Mouse (Mus musculus): ENCODE results near the gene Spaca7. TPM values are rescaled to one million over a fixed set of nuclear protein-coding genes. Genes with fewer than 3 reads are reported as not detected.
"Not testable (repeated sequence)": the region's sequence is repeated elsewhere in the genome, so short reads cannot be mapped to it uniquely, and the experiment has no call there.

Spaca7 gene
- polyA plus RNA-seq, 1 experiment from 2014 or later, result not detected

DNA sequence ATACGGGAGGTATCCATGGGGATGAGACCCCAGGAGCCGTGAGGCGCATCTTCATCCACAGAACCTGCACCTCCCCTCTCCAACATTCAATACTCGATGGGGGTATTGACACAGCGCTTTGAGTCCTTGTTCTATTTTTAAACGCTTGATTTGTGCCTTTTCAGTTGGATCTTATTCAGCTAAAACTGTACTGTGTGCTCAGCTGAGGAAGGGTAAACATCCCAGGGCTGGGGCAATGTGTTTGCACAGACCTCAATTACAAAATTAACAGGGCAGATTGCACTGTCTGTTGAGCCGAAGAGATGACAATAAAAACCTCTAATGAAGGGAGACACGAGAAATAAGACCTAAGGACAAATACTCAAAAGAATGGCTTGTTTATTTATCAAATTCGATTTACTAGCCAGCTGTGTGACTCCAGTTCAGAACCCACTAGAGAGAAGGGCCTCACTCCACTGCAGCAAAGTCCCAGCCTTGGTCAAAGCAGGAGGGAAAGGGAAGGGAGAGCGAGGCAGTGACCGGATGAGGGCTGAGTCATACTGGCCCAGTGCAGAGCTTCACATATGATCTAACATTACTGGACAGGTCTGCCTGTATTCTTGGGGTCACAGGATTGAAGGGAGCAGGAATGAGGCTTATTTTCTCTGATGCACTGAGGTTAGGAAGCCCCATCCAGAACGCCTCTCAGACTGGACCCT lies 37.1 kb downstream of the Spaca7 start:
- H3K27ac ChIP-seq (ENCODE audit: poor library complexity, severe bottlenecking), result no peak overlapping the region
- no peaks in the 10 kb centered on the region for H3K4me1 ChIP-seq (replicated peaks)
- H3K9me3 ChIP-seq (replicated peaks), result no peaks in the 10 kb centered on the region
- ATAC-seq (ENCODE audit: insufficient number of reproducible peaks, low FRiP score), result no peak
- no peak overlapping the region for H3K9ac ChIP-seq
- H3K36me3 ChIP-seq, result peaks cover 13% of the 10 kb centered on the region
- H3K4me2 ChIP-seq, result no peak overlapping the region
- whole genome bisulfite sequencing, result 69% methylated on average over 12 of the region's 12 CpGs
- no peaks in the 10 kb centered on the region for H3K27me3 ChIP-seq (replicated peaks)
- no peak overlapping the region for H3K4me3 ChIP-seq

DNA sequence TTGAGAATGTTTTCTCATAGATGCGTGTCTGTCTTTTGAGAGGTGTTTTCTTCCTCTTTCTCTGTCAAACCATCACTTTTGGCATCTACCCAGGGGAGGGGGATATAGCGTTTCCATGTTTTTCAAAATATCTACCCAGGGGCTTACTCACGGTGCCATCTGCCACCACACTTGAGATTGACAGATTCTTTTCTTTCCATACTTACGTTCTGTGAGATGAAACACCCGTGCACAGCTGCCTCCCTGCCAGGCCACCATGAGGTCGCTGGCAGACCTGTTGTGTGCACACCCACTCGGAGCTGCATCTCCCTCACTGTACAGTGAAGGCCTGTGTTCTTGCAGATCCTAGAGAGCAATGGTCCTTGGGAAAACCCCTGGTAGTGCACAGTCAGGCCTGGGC lies 40.4 kb downstream of the Spaca7 start:
- Histone ChIP-seq H3K4me1 (replicated peaks) (no peaks in the 10 kb centered on the region), H3K27ac (ENCODE audit: poor library complexity, severe bottlenecking) (no peak overlapping the region), H3K9me3 (replicated peaks) (no peaks in the 10 kb centered on the region), H3K9ac (no peak overlapping the region), H3K36me3 (peaks cover 42% of the 10 kb centered on the region), H3K4me2 (no peak overlapping the region), H3K27me3 (replicated peaks) (no peaks in the 10 kb centered on the region), H3K4me3 (no peak overlapping the region)
- ATAC-seq (ENCODE audit: insufficient number of reproducible peaks, low FRiP score), result no peak
- whole genome bisulfite sequencing, result 81% methylated on average over 7 of the region's 7 CpGs

DNA sequence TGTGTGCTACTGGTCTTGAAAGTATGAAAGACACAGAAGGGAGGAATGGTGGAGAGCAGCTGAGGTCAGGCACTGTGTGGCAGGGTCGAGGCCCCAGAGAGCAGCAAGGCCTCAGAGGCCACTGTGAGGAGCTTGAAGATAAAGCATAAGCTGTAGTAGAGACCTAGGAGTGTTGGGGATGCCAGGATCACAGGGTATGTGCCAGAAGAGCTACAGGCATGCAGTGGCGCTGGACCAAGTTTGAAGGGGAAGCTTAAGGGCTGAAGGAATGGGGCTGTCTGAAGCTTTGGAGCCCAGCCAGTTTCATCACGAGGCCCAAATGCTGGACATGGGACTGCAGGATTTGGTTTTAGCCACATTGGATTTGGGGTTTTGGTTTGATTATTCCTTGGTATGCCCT lies 44.5 kb downstream of the Spaca7 start:
- not testable (repeated sequence) for ATAC-seq (ENCODE audit: insufficient number of reproducible peaks, low FRiP score)
- WGBS, result 82% methylated on average over 3 of the region's 3 CpGs

DNA sequence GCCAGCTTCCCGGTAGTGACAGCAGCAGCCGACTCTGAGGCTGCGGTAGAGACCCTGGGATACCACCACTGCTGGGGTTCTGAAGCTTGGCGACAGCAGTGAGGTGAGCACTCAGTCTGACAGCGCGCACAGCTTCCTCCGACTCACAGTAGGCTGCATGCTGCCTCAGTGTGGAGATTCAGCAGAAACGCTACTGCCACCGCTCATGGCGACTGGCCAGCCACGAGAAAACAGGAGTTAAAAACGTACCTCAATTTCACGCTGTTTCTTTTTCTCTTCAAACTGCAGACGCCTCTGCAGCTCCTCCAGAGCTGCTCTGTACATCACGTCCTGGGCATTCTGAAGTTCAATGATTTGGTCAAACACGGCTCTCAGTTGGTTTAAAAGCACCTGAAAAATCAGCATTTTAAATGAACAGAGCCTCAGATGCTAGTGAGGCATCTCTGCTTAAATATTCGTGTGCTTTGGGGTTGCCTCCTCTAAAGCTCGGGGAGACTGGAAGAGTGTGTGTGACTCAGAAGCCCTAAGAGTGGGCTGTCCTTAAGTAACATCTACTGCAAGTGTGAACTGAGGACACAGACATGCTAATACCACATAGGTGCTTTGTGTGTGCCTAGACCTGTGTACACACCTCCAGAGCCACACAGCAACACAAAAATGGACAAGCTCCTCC lies 48.9 kb downstream of the Spaca7 start:
- Histone ChIP-seq H3K4me1 (replicated peaks) (no peaks in the 10 kb centered on the region), H3K9me3 (replicated peaks) (no peaks in the 10 kb centered on the region; the same call in 1 of the 2 replicates), H3K9ac (no peak overlapping the region), H3K4me3 (no peak overlapping the region), H3K36me3 (peaks cover 85% of the 10 kb centered on the region), H3K4me2 (no peak overlapping the region), H3K27ac (ENCODE audit: poor library complexity, severe bottlenecking) (no peak overlapping the region), H3K27me3 (replicated peaks) (no peaks in the 10 kb centered on the region)
- no peak for ATAC-seq (ENCODE audit: insufficient number of reproducible peaks, low FRiP score)
- 92% methylated on average over 18 of the region's 18 CpGs for WGBS

More for the DNA sequence above, 44.5 kb downstream of the Spaca7 start:
- H3K27me3 ChIP-seq (replicated peaks); H3K4me1 ChIP-seq (replicated peaks); H3K9ac ChIP-seq; H3K4me2 ChIP-seq; H3K27ac ChIP-seq (ENCODE audit: poor library complexity, severe bottlenecking); H3K4me3 ChIP-seq; H3K9me3 ChIP-seq (replicated peaks): not testable (repeated sequence)
- H3K36me3 ChIP-seq, result peaks cover 76% of the 10 kb centered on the region

DNA sequence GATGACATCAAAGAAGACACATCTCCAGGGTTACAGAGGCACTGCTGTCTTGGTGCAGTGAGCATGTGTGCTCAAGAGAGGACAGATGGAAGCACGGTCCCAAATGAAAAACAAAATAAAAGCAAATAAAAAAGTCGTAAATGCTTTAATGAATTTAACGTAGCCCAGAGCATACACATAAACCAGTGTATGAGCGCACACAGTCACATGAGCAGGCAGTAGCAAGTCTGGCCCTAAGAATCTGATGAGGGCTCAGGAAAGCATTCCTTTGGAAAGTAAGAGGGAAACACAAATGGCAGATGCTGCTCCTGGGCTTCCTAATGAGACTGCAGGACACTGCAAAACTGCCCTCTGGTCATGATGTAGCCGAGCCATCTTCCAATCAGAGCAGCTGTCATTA lies 53.1 kb downstream of the Spaca7 start:
- Histone ChIP-seq H3K4me3 (no peak overlapping the region), H3K4me2 (no peak overlapping the region), H3K27me3 (replicated peaks) (no peaks in the 10 kb centered on the region), H3K9ac (no peak overlapping the region), H3K4me1 (replicated peaks) (no peaks in the 10 kb centered on the region), H3K27ac (ENCODE audit: poor library complexity, severe bottlenecking) (no peak overlapping the region), H3K36me3 (peaks cover 79% of the 10 kb centered on the region), H3K9me3 (replicated peaks) (no peaks in the 10 kb centered on the region; the same call in 1 of the 2 replicates)
- no peak for ATAC-seq (ENCODE audit: insufficient number of reproducible peaks, low FRiP score)
- 86% methylated on average over 5 of the region's 5 CpGs for WGBS

DNA sequence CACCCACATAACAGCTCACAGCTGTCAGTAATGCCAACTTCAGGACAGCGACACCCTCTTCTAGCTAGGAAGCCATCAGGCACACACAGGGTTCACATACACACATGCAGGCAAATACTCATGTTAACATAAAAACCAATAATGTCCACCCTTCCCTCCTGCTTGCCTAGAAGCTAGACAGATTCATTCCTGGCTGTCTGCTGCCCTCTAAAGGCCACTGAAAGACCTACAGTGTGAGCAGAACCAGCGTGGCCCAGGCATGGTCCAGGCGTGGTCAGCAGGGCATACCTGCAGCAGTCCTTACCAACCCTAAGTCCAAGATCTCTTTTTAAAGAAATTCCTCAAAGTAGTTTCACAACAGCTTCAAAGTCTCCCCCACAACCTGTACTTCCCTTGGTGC lies 56.2 kb downstream of the Spaca7 start:
- H3K4me1 ChIP-seq (replicated peaks), result no peaks in the 10 kb centered on the region
- peaks cover 74% of the 10 kb centered on the region for H3K36me3 ChIP-seq
- no peak overlapping the region for H3K4me2 ChIP-seq
- 37% methylated on average over 3 of the region's 3 CpGs for WGBS
- H3K9ac ChIP-seq, result no peak overlapping the region
- no peak overlapping the region for H3K4me3 ChIP-seq
- H3K9me3 ChIP-seq (replicated peaks), result no peaks in the 10 kb centered on the region
- no peaks in the 10 kb centered on the region for H3K27me3 ChIP-seq (replicated peaks)
- ATAC-seq (ENCODE audit: insufficient number of reproducible peaks, low FRiP score), result no peak
- H3K27ac ChIP-seq (ENCODE audit: poor library complexity, severe bottlenecking), result no peak overlapping the region

DNA sequence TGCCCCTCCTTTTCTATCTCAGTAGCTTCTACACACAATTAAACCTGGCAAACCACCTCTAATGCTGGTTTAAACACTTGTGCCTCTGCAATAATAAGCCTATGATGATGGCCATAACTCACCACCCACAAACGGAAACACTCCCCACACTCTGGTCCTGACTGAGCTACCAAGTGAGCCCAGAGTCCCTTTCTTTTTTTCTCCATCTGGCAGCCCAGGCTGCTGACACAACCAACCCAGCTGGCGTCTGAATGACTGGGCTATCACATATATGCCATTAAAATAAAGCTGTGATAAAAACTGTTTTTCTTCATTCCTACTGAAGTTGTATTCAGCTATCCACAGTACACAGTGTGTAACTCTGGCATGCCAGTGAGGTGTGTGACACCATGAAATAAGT lies 62.5 kb downstream of the Spaca7 start:
- H3K27ac ChIP-seq (ENCODE audit: poor library complexity, severe bottlenecking), result no peak overlapping the region
- H3K4me1 ChIP-seq (replicated peaks), result no peaks in the 10 kb centered on the region
- H3K36me3 ChIP-seq, result peaks cover 87% of the 10 kb centered on the region
- whole genome bisulfite sequencing, result 81% methylated on average over 2 of the region's 2 CpGs
- no peaks in the 10 kb centered on the region for H3K27me3 ChIP-seq (replicated peaks)
- no peak overlapping the region for H3K4me2 ChIP-seq
- ATAC-seq (ENCODE audit: insufficient number of reproducible peaks, low FRiP score), result no peak
- H3K4me3 ChIP-seq, result no peak overlapping the region
- no peak overlapping the region for H3K9ac ChIP-seq
- H3K9me3 ChIP-seq (replicated peaks), result no peaks in the 10 kb centered on the region

DNA sequence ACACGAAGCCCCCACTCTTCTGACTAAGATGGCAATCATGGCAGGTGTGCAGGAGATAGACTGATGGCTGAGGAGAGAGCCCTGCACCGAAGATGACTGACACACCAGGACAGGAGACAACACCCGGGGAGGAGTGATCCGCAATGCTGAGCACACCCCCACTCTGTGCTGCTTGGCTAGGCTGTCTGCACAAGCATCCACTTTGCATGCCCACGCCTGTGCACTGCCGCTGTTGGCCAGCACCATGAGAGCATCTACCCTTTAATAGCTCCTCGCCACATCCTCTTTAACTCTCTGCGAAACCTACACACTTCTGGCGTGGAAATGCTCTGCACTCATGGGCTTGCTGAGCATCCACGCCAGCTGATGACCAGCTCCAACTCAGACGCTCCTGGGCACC lies 65.6 kb downstream of the Spaca7 start:
- H3K4me2 ChIP-seq, result no peak overlapping the region
- no peak for ATAC-seq (ENCODE audit: insufficient number of reproducible peaks, low FRiP score)
- WGBS, result 93% methylated on average over 11 of the region's 11 CpGs

DNA sequence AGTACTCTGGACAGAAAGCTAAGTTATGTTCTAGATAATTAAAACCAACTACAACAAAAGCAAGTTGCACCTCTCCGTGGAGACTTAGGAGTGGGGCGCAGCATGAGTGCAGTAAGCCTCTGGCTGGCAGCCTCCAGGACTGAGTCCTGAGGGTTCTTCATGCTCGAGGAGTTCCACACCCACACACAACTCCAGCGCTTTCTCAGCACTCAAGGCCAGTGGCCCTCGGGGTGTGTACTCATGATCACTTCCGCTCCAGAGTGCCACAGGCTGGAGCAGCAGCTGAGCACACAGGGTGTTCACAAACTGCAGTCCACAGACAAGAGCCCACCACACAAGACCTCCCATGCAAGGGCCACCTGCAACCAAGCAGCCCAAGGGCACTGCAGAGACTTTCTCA lies 68.7 kb downstream of the Spaca7 start:
- no peak overlapping the region for H3K27ac ChIP-seq (ENCODE audit: poor library complexity, severe bottlenecking)
- 91% methylated on average over 6 of the region's 6 CpGs for WGBS
- no peak overlapping the region for H3K4me2 ChIP-seq
- no peak overlapping the region for H3K9ac ChIP-seq
- ATAC-seq (ENCODE audit: insufficient number of reproducible peaks, low FRiP score), result no peak
- no peak overlapping the region for H3K4me3 ChIP-seq
- 0 out of 2 replicates have a peak, but pooled peaks cover 5% of the 10 kb centered on the region for H3K4me1 ChIP-seq (replicated peaks)
- H3K27me3 ChIP-seq (replicated peaks), result no peaks in the 10 kb centered on the region
- H3K36me3 ChIP-seq, result peaks cover 65% of the 10 kb centered on the region
- no peaks in the 10 kb centered on the region for H3K9me3 ChIP-seq (replicated peaks)

More for the DNA sequence above, 65.6 kb downstream of the Spaca7 start:
- no peak overlapping the region for H3K4me3 ChIP-seq
- H3K27me3 ChIP-seq (replicated peaks), result no peaks in the 10 kb centered on the region
- H3K9me3 ChIP-seq (replicated peaks), result no peaks in the 10 kb centered on the region
- H3K9ac ChIP-seq, result no peak overlapping the region
- no peaks in the 10 kb centered on the region for H3K4me1 ChIP-seq (replicated peaks)
- peaks cover 76% of the 10 kb centered on the region for H3K36me3 ChIP-seq
- H3K27ac ChIP-seq (ENCODE audit: poor library complexity, severe bottlenecking), result no peak overlapping the region

DNA sequence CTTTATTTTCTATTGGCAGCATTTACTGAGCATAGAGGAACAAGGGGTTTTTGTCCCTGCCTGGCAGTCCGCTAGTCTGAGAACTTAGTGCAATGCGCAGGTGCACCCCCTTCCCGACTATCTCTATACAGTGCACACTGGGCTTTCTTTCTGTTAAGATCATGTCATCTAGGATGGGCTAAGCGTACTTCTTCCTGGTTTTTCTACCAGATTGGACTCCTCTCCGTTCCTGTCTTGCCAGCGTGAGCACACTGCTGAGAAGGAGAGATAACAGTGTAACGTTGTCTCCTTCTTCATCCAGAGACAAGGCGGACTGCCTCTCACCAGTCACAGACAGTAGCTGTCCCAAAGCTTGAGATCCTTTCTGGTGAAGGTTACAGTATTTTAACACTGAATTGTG lies 71.5 kb downstream of the Spaca7 start:
- Histone ChIP-seq H3K27ac (ENCODE audit: poor library complexity, severe bottlenecking) (no peak overlapping the region), H3K9ac (no peak overlapping the region), H3K27me3 (replicated peaks) (no peaks in the 10 kb centered on the region), H3K36me3 (peaks cover 64% of the 10 kb centered on the region), H3K4me2 (no peak overlapping the region), H3K4me1 (replicated peaks) (0 out of 2 replicates have a peak, but pooled peaks cover 5% of the 10 kb centered on the region), H3K9me3 (replicated peaks) (no peaks in the 10 kb centered on the region), H3K4me3 (no peak overlapping the region)
- ATAC-seq (ENCODE audit: insufficient number of reproducible peaks, low FRiP score), result no peak
- 67% methylated on average over 8 of the region's 8 CpGs for WGBS

DNA sequence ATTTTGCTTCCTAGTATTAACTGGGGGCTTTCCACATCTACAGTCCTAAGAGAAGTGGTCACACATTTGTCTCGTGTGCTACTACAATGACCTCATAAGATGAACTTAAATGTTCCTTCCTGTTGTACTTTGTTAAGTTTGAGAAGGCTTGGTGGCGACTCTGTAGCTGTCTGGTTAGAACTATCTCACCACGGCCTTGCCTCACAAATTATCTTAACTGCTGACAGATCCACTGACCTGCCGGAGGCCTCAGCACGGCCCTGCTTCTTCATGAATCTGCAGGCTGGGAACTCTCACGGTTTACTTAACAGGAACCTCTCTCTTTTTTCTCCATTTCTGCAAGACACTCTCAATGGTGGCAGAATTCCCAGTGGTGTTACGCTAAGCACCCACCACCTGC lies 72.1 kb downstream of the Spaca7 start:
- Histone ChIP-seq H3K9me3 (replicated peaks) (no peaks in the 10 kb centered on the region), H3K4me2 (no peak overlapping the region), H3K27ac (ENCODE audit: poor library complexity, severe bottlenecking) (no peak overlapping the region), H3K36me3 (peaks cover 64% of the 10 kb centered on the region), H3K27me3 (replicated peaks) (no peaks in the 10 kb centered on the region), H3K4me1 (replicated peaks) (0 out of 2 replicates have a peak, but pooled peaks cover 5% of the 10 kb centered on the region), H3K4me3 (no peak overlapping the region), H3K9ac (no peak overlapping the region)
- no peak for ATAC-seq (ENCODE audit: insufficient number of reproducible peaks, low FRiP score)
- WGBS, result 45% methylated on average over 7 of the region's 7 CpGs
